Mouse (Mus musculus): ENCODE measurements at regions not wholly inside any gene's neighbourhood (a gene's known extent, or its start where the extent isn't known, plus 50 kb on each side); places are given as distances from the start of the nearest gene placed in this dataset.

- no peak for TF ChIP-seq POLR2A (IDR thresholded peaks at IDR 0.05; ENCODE audit: low read depth, low read length)
- no peak for TF ChIP-seq CTCF (IDR thresholded peaks at IDR 0.05; ENCODE audit: borderline replicate concordance, insufficient read depth, low read length)
Observed at GRCm38 (mm10) chr8:128039341-128040064, 318.9 kb upstream of the Nrp1 start.
